Mouse (Mus musculus): Measurements from ENCODE around the gene Abi3. TPM values are rescaled to one million over a fixed set of nuclear protein-coding genes. Genes with fewer than 3 reads are reported as not detected.

Gene Abi3
- total RNA-seq, 2 experiments from 2014 or later = 3.3 to 4.9 TPM

DNA sequence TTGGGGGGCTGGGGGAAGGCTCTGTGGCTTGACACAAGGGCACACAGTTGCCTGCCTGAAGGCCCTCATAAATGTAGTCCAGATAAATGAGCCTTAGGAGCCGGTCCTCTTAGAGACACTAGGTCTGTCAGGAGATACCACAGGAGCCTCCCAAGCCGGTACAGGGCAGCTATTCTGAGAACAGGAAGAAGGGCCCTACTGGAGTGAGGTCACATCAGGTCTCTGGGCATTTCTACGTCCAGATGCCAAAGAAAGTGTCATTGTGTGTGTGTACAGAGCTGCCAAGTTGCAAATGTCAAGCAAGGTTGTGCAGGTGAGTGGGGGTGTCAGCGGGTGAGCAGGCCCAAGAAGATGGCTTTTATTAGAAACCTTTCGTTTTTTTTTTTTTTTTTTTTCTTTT is 46.7 kb downstream of the Abi3 start:
- peak; percentile 33 for DNase-seq

DNA sequence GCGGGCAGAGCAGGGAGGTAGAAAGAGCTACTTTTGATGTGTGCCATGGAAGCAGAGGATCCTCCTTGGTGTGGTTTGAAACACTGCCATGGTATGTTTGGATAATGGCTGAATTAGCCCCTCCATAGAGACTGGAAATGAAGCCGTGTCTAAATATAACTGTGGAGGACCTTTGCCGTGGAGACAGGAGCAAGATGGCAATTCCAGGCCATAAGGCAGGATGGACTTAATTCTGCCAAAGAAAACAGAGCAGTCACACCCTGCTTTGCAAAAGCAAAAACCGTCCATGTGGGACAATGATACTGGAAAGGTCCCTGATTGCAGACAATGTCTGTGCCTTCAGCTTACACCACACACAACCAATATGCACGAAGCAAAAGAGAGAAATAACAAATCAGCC is 48.1 kb downstream of the Abi3 start:
- DNase-seq = no peak
- intact Hi-C loops (cut with DNase I; ENCODE audit: low total_unique reads) = no loop called here

More for the DNA sequence above, 46.7 kb downstream of the Abi3 start:
- intact Hi-C loops (cut with DNase I; ENCODE audit: low total_unique reads) = no loop called here

DNA sequence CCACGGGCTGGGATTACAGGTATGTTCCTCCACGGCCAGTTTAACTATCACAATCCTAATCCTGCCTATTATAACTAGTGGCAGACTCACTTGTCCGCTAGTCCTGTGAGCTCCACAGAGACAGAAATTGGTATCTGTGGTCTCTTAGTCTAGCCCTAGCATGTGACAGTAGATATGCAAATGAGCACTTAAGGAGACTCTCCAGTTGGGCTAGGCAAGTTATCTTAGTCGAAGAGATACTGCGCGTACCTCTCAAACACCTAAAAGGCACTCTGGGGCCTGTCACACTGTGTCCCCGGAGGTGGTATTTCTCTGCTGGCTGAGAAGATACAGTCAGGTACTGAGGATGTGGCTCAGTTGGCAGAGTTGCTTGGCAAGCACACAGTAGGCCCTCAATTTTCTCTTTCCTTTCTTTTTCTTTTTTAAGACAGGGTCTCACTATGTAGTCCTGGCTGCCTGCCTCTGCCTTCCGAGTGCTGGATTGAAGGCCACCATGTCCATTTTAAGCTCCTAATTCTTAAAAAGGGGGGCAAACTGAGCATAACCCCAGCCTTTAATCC is 49.2 kb downstream of the Abi3 start:
- DNase-seq = no peak
- intact Hi-C loops (cut with DNase I; ENCODE audit: low total_unique reads) = no loop called here

DNA sequence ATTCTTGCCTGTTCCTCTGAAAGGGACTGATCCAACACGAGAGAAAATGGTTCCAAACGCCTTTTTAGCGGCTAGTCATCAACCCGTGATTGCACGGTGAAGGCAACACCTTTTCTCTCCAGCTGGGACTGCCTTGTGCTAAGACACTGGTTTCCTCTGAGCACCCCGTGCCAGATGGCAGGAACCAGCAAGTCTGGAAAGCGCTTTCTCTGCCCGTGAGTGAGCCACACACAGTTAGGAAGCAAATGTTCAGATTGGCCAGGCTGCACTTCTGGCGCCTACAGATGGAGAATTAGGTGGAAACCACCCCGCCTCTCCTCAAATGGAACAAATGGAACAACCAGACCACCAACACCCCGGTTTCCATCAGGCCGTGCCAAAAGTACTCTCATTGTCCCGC is 50.5 kb downstream of the Abi3 start:
- intact Hi-C loops (cut with DNase I; ENCODE audit: low total_unique reads) = no loop called here

DNA sequence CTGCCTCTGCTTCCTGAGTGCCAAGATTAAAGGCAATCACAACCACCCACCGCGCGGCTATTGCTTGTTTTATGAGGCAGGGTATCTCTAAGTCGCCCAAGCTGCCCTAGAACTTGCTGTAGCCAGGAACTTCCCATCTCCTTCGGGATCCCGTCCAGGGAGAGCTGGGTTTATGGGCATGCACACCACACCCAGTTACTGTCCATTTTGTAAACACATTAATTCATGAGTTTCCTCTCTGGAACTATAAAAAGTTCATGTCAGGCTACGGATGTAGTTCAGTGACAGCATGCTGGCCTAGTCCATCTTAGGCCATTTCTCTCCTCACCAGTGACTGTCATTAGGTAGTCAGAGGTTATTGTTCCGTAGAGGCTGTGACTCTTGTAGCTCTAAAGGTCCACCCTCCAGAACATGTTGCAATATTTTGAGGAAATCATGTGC is 52.8 kb downstream of the Abi3 start:
- DNase-seq = no peak

More for the DNA sequence above, 50.5 kb downstream of the Abi3 start:
- peak; percentile 16 for DNase-seq

DNA sequence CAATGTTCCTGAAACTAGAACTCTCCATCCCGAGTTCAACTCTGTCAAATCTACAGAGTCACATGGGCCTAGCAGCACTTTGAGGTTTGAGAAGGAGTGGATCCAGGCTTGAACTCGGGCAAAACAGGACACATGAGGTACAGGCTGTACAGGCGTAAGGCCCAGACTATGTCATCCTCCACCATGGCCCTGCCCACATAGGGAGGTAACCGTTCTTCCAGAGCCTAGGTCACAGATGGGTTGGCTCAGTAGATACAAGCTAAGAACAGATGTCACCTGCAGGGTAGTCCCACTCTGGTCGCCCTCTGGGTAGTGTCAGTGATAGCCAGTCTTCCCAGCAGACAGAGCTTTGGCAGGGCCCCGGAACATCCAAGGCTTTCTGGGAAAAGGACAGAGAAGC is 55.8 kb downstream of the Abi3 start:
- no peak for DNase-seq
- intact Hi-C loops (cut with DNase I; ENCODE audit: low total_unique reads) = no loop called here

More for the DNA sequence above, 52.8 kb downstream of the Abi3 start:
- intact Hi-C loops (cut with DNase I; ENCODE audit: low total_unique reads) = no loop called here

DNA sequence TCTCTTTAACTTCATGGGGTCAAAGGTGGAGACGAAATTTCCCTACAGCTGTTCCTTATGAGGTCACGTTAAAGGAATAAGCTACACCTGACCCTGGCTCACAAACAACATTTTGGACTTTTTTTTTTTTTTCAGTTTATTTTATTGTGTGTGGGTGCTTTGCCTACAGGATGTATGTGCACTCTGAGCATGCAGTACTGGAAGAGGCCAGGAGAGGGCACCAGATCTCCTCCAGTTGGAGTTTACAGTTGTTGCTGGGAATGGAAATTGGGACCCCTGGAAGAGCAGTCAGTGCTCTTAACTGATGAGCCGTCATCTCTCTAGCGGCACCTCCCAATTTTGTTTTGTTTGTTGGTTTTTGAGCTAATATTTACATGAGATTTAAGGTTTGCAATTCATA is 56.6 kb downstream of the Abi3 start:
- no peak for DNase-seq
- intact Hi-C loops (cut with DNase I; ENCODE audit: low total_unique reads) = no loop called here

DNA sequence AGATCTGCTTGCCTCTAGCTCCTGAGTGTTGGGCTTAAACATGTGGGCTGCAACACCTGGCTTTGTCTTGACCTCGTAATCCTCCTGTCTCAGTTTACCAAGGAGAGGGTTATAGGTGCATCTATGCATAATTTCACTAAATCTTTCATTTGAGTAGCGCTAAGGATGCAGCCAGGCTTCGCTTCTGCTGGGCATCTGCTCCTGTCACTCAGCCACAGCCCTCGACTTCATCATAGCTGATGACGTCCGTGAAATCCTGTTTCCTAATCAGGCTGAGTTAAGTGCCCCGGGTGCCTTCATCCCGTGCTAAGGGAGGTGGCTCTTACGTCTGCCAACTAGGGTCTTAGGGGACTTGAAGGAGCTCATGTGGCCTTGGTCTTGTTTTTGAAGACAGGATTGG is 58.3 kb downstream of the Abi3 start:
- intact Hi-C loops (cut with DNase I; ENCODE audit: low total_unique reads) = no loop called here
- no peak for DNase-seq

DNA sequence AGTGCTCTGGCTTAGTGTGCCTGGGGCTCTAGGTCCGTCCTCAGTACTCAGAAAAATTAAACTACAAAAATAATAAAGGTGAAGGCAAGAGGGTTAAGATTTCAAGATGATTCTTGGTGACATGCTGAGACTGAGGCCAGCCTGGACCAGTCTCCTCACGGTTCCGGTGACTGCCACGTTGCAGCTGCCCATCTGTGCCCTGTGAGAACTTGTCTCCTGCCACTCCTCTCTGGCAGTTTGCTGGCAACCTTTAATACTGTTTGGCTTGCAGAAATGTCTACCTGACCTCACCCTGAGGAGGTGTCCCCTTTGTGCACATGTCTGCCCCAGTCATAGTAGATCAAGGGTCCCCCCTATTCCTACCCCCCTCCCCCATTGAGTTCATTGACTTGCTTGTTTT is 58.8 kb downstream of the Abi3 start:
- DNase-seq = no peak
- intact Hi-C loops (cut with DNase I; ENCODE audit: low total_unique reads) = no loop called here

DNA sequence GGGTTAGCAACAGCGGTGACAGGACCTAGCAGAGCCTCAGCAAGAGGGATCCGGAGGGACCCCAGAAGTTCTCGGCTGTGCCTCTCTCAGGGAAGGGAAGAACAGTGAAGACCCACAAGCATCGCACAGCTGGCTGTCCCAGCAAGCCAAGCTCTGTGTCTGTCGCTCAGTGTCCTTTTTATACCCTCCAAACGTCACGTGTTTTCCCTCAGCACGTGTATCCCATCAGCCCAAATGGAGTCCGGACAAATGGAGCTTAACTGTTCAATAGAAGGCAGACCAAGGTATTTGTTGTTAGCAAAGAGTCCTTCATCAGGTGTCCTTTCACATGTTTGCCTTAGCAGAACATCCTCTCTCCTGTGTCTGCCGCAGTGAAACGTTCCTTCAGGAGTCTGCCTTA is 60.7 kb downstream of the Abi3 start:
- DNase-seq = no peak
- intact Hi-C loops (cut with DNase I; ENCODE audit: low total_unique reads) = no loop called here

DNA sequence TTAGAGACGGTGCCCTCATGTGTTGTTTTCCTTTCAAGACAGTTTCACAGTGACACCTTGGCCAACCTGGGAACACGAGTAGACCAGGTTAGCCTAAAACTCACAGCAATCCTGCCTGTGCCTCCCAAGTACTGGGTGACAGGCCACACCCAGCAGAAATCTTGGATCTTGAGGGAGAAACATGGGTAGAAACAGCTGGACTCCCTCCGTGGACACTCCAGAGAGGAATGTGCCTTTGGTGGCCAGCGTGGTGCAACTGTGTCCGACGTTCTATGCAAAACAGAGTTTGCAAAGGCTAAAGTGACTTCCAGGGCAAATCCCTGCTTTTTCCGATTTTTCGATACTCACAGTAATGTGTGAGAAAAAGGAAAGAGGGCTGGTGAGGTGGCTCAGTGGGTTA is 61.8 kb downstream of the Abi3 start:
- no peak for DNase-seq
- intact Hi-C loops (cut with DNase I; ENCODE audit: low total_unique reads) = no loop called here

Other genes with a start within 250 kb of the Abi3 start
- gene Phb, start 175.5 kb downstream of the Abi3 start, total RNA-seq (2021) = 100 to 1,000 TPM; 149 to 153 TPM
- 10 to 100 TPM; 42.0 to 43.1 TPM for gene Zfp652, start 129.8 kb downstream of the Abi3 start, total RNA-seq (2021)
- gene B130006D01Rik, start 118.9 kb downstream of the Abi3 start, total RNA-seq (2021) = under 1 TPM; 0.24 to 0.25 TPM
- gene Phospho1, start 18.0 kb downstream of the Abi3 start, total RNA-seq (2021) = 100 to 1,000 TPM; 148 to 155 TPM
- gene Gngt2, start 5.3 kb downstream of the Abi3 start, total RNA-seq (2021) = 1 to 10 TPM; 7.1 to 8.1 TPM
- not detected for gene B4galnt2, start 72.4 kb upstream of the Abi3 start, total RNA-seq (2021)
- under 1 TPM; 0.10 to 0.11 TPM for gene Igf2bp1, start 163.5 kb upstream of the Abi3 start, total RNA-seq (2021)
- not detected for gene Gip, start 182.1 kb upstream of the Abi3 start, total RNA-seq (2021)
- 10 to 100 TPM; 27.6 to 31.7 TPM for gene Snf8, start 192.4 kb upstream of the Abi3 start, total RNA-seq (2021)
- gene Ube2z, start 222.9 kb upstream of the Abi3 start, total RNA-seq (2021) = 10 to 100 TPM; 17.6 to 19.9 TPM
- gene Atp5g1, start 233.2 kb upstream of the Abi3 start, total RNA-seq (2021) = 1,000 to 10,000 TPM; 1,272 to 1,516 TPM